Mouse (Mus musculus): ENCODE measurements around the gene Grin2c. TPM values are rescaled to one million over a fixed set of nuclear protein-coding genes. Genes with fewer than 3 reads are reported as not detected.

Grin2c gene
- polyA plus RNA-seq, 1 experiment from 2014 or later, result 0.33 TPM

- Histone ChIP-seq H3K4me2 (replicated peaks) (no peak overlapping the region), H3K9me3 (ENCODE audit: control insufficient read depth, low read length) (no peaks in the 10 kb centered on the region), H3K36me3 (replicated peaks; ENCODE audit: control insufficient read depth, insufficient read depth) (no peaks in the 10 kb centered on the region), H3K27me3 (ENCODE audit: control insufficient read depth, insufficient read depth, low read length) (no peaks in the 10 kb centered on the region), H3K9ac (no peak overlapping the region), H3K4me1 (replicated peaks; ENCODE audit: control insufficient read depth, insufficient read depth, low read length) (peaks cover 68% of the 10 kb centered on the region), H3K27ac (no peak overlapping the region), H3K4me3 (replicated peaks; ENCODE audit: low read length) (no peak overlapping the region)
- ATAC-seq (ENCODE audit: low FRiP score), result no peak
- WGBS, result 50% methylated on average over 15 of the region's 15 CpGs
- DNase-seq (ENCODE audit: low spot score), result no peak
Measured at GRCm38 (mm10) chr11:115229021-115229930, 37.8 kb downstream of the Grin2c start.

GRCm38 (mm10) chr11:115228430-115228829 is 38.6 kb downstream of the Grin2c start:
- H3K36me3 ChIP-seq (replicated peaks; ENCODE audit: control insufficient read depth, insufficient read depth), result no peaks in the 10 kb centered on the region
- H3K27ac ChIP-seq, result no peak overlapping the region
- H3K4me2 ChIP-seq (replicated peaks), result no peak overlapping the region
- H3K27me3 ChIP-seq (ENCODE audit: control insufficient read depth, insufficient read depth, low read length), result no peaks in the 10 kb centered on the region
- no peaks in the 10 kb centered on the region for H3K9me3 ChIP-seq (ENCODE audit: control insufficient read depth, low read length)
- no peak overlapping the region for H3K9ac ChIP-seq
- peaks cover 65% of the 10 kb centered on the region for H3K4me1 ChIP-seq (replicated peaks; ENCODE audit: control insufficient read depth, insufficient read depth, low read length)
- no peak overlapping the region for H3K4me3 ChIP-seq (replicated peaks; ENCODE audit: low read length)
- no peak for DNase-seq (ENCODE audit: low spot score)
- WGBS, result 70% methylated on average over 7 of the region's 7 CpGs
- ATAC-seq (ENCODE audit: low FRiP score), result no peak

GRCm38 (mm10) chr11:115227640-115228039 is 39.4 kb downstream of the Grin2c start:
- no peak overlapping the region for H3K27ac ChIP-seq
- DNase-seq (ENCODE audit: low spot score), result no peak
- no peaks in the 10 kb centered on the region for H3K36me3 ChIP-seq (replicated peaks; ENCODE audit: control insufficient read depth, insufficient read depth)
- H3K9ac ChIP-seq, result no peak overlapping the region
- H3K4me3 ChIP-seq (replicated peaks; ENCODE audit: low read length), result no peak overlapping the region
- 31% methylated on average over 12 of the region's 12 CpGs for WGBS
- no peaks in the 10 kb centered on the region for H3K27me3 ChIP-seq (ENCODE audit: control insufficient read depth, insufficient read depth, low read length)
- H3K9me3 ChIP-seq (ENCODE audit: control insufficient read depth, low read length), result no peaks in the 10 kb centered on the region
- no peak overlapping the region for H3K4me2 ChIP-seq (replicated peaks)
- ATAC-seq (ENCODE audit: low FRiP score), result no peak
- peaks cover 65% of the 10 kb centered on the region for H3K4me1 ChIP-seq (replicated peaks; ENCODE audit: control insufficient read depth, insufficient read depth, low read length)

- peak overlapping the region; percentile 5; the same call in 1 of the 2 replicates for H3K9ac ChIP-seq
- no peaks in the 10 kb centered on the region for H3K27me3 ChIP-seq (ENCODE audit: control insufficient read depth, insufficient read depth, low read length)
- WGBS, result 26% methylated on average over 14 of the region's 14 CpGs
- peak overlapping the region; percentile 43 for H3K27ac ChIP-seq
- H3K4me2 ChIP-seq (replicated peaks), result no peak overlapping the region
- DNase-seq (ENCODE audit: low spot score) (no peak), ATAC-seq (ENCODE audit: low FRiP score) (peak; percentile 52; the same call in 1 of the 2 replicates)
- peaks cover 64% of the 10 kb centered on the region for H3K4me1 ChIP-seq (replicated peaks; ENCODE audit: control insufficient read depth, insufficient read depth, low read length)
- H3K4me3 ChIP-seq (replicated peaks; ENCODE audit: low read length), result no peak overlapping the region
- H3K9me3 ChIP-seq (ENCODE audit: control insufficient read depth, low read length), result no peaks in the 10 kb centered on the region
- H3K36me3 ChIP-seq (replicated peaks; ENCODE audit: control insufficient read depth, insufficient read depth), result no peaks in the 10 kb centered on the region
Measured at GRCm38 (mm10) chr11:115226811-115227491, 40.1 kb downstream of the Grin2c start.

- no peaks in the 10 kb centered on the region for H3K27me3 ChIP-seq (ENCODE audit: control insufficient read depth, insufficient read depth, low read length)
- no peak overlapping the region for H3K4me3 ChIP-seq (replicated peaks; ENCODE audit: low read length)
- DNase-seq (ENCODE audit: low spot score) (no peak), ATAC-seq (ENCODE audit: low FRiP score) (no peak)
- H3K27ac ChIP-seq, result 0 out of 2 replicates have a peak overlapping the region, but pooled peaks have one; percentile 9
- no peaks in the 10 kb centered on the region for H3K9me3 ChIP-seq (ENCODE audit: control insufficient read depth, low read length)
- peaks cover 58% of the 10 kb centered on the region for H3K4me1 ChIP-seq (replicated peaks; ENCODE audit: control insufficient read depth, insufficient read depth, low read length)
- H3K4me2 ChIP-seq (replicated peaks), result no peak overlapping the region
- 0 out of 2 replicates have a peak overlapping the region, but pooled peaks have one; percentile 20 for H3K9ac ChIP-seq
- 47% methylated on average over 6 of the region's 6 CpGs for WGBS
- no peaks in the 10 kb centered on the region for H3K36me3 ChIP-seq (replicated peaks; ENCODE audit: control insufficient read depth, insufficient read depth)
Measured at GRCm38 (mm10) chr11:115225301-115225700, 41.7 kb downstream of the Grin2c start.

- no peak overlapping the region for H3K4me2 ChIP-seq (replicated peaks)
- no peaks in the 10 kb centered on the region for H3K27me3 ChIP-seq (ENCODE audit: control insufficient read depth, insufficient read depth, low read length)
- DNase-seq (ENCODE audit: low spot score) (peak; percentile 64), ATAC-seq (ENCODE audit: low FRiP score) (no peak)
- H3K36me3 ChIP-seq (replicated peaks; ENCODE audit: control insufficient read depth, insufficient read depth), result no peaks in the 10 kb centered on the region
- WGBS, result 42% methylated on average over 8 of the region's 8 CpGs
- H3K9me3 ChIP-seq (ENCODE audit: control insufficient read depth, low read length), result no peaks in the 10 kb centered on the region
- no peak overlapping the region for H3K9ac ChIP-seq
- peaks cover 58% of the 10 kb centered on the region for H3K4me1 ChIP-seq (replicated peaks; ENCODE audit: control insufficient read depth, insufficient read depth, low read length)
- 0 out of 2 replicates have a peak overlapping the region, but pooled peaks have one; percentile 9 for H3K27ac ChIP-seq
- no peak overlapping the region for H3K4me3 ChIP-seq (replicated peaks; ENCODE audit: low read length)
Measured at GRCm38 (mm10) chr11:115224889-115225288, 42.2 kb downstream of the Grin2c start.

- 86% methylated on average over 6 of the region's 6 CpGs for WGBS
- peaks cover 58% of the 10 kb centered on the region for H3K4me1 ChIP-seq (replicated peaks; ENCODE audit: control insufficient read depth, insufficient read depth, low read length)
Measured at GRCm38 (mm10) chr11:115223877-115224276, 43.2 kb downstream of the Grin2c start.

GRCm38 (mm10) chr11:115223451-115223850 is 43.6 kb downstream of the Grin2c start:
- WGBS, result 68% methylated on average over 11 of the region's 11 CpGs
- no peak for ATAC-seq (ENCODE audit: low FRiP score)

More at GRCm38 (mm10) chr11:115223877-115224276, 43.2 kb downstream of the Grin2c start:
- Histone ChIP-seq H3K27me3 (ENCODE audit: control insufficient read depth, insufficient read depth, low read length) (no peaks in the 10 kb centered on the region), H3K9me3 (ENCODE audit: control insufficient read depth, low read length) (no peaks in the 10 kb centered on the region), H3K36me3 (replicated peaks; ENCODE audit: control insufficient read depth, insufficient read depth) (no peaks in the 10 kb centered on the region), H3K27ac (no peak overlapping the region), H3K4me2 (replicated peaks) (no peak overlapping the region), H3K9ac (no peak overlapping the region), H3K4me3 (replicated peaks; ENCODE audit: low read length) (no peak overlapping the region)
- DNase-seq (ENCODE audit: low spot score) (no peak), ATAC-seq (ENCODE audit: low FRiP score) (no peak)

GRCm38 (mm10) chr11:115222570-115222969 is 44.5 kb downstream of the Grin2c start:
- Histone ChIP-seq H3K27ac (no peak overlapping the region), H3K4me2 (replicated peaks) (no peak overlapping the region), H3K4me3 (replicated peaks; ENCODE audit: low read length) (no peak overlapping the region), H3K36me3 (replicated peaks; ENCODE audit: control insufficient read depth, insufficient read depth) (no peaks in the 10 kb centered on the region), H3K9me3 (ENCODE audit: control insufficient read depth, low read length) (no peaks in the 10 kb centered on the region), H3K9ac (no peak overlapping the region), H3K4me1 (replicated peaks; ENCODE audit: control insufficient read depth, insufficient read depth, low read length) (peaks cover 50% of the 10 kb centered on the region), H3K27me3 (ENCODE audit: control insufficient read depth, insufficient read depth, low read length) (no peaks in the 10 kb centered on the region)
- ATAC-seq (ENCODE audit: low FRiP score) (no peak), DNase-seq (ENCODE audit: low spot score) (no peak)
- WGBS, result 37% methylated on average over 5 of the region's 5 CpGs

More at GRCm38 (mm10) chr11:115223451-115223850, 43.6 kb downstream of the Grin2c start:
- H3K4me1 ChIP-seq (replicated peaks; ENCODE audit: control insufficient read depth, insufficient read depth, low read length), result peaks cover 58% of the 10 kb centered on the region
- H3K9ac ChIP-seq, result no peak overlapping the region
- H3K36me3 ChIP-seq (replicated peaks; ENCODE audit: control insufficient read depth, insufficient read depth), result no peaks in the 10 kb centered on the region
- no peak overlapping the region for H3K4me3 ChIP-seq (replicated peaks; ENCODE audit: low read length)
- no peaks in the 10 kb centered on the region for H3K27me3 ChIP-seq (ENCODE audit: control insufficient read depth, insufficient read depth, low read length)
- no peak for DNase-seq (ENCODE audit: low spot score)
- no peaks in the 10 kb centered on the region for H3K9me3 ChIP-seq (ENCODE audit: control insufficient read depth, low read length)
- no peak overlapping the region for H3K27ac ChIP-seq
- H3K4me2 ChIP-seq (replicated peaks), result no peak overlapping the region
